Mouse (Mus musculus): ENCODE results near the gene H2afy. TPM values are rescaled to one million over a fixed set of nuclear protein-coding genes. Genes with fewer than 3 reads are reported as not detected.

H2afy gene
- polyA plus RNA-seq, 1 experiment from 2014 or later = 578 TPM

- Histone ChIP-seq H3K4me2 (replicated peaks; ENCODE audit: low read depth, low read length) (no peak overlapping the region), H3K9ac (ENCODE audit: low read depth, low read length) (no peak overlapping the region), H3K4me1 (replicated peaks; ENCODE audit: control insufficient read depth, insufficient read depth, low read length) (no peaks in the 10 kb centered on the region), H3K4me3 (ENCODE audit: low read depth, low read length) (no peak overlapping the region), H3K9me3 (ENCODE audit: control insufficient read depth, low read length) (no peaks in the 10 kb centered on the region), H3K36me3 (ENCODE audit: control insufficient read depth, insufficient read depth, low read length) (0 out of 2 replicates have a peak, but pooled peaks cover 2% of the 10 kb centered on the region), H3K27me3 (ENCODE audit: control insufficient read depth, insufficient read depth, low read length) (no peaks in the 10 kb centered on the region), H3K27ac (ENCODE audit: low read depth, low read length) (no peak overlapping the region)
- no peak for ATAC-seq (ENCODE audit: low FRiP score)
- no peak for DNase-seq (ENCODE audit: low spot score)
- 89% methylated on average over 6 of the region's 6 CpGs for WGBS
Measured at GRCm38 (mm10) chr13:56111601-56112000, 24.6 kb downstream of the H2afy start.

DNA sequence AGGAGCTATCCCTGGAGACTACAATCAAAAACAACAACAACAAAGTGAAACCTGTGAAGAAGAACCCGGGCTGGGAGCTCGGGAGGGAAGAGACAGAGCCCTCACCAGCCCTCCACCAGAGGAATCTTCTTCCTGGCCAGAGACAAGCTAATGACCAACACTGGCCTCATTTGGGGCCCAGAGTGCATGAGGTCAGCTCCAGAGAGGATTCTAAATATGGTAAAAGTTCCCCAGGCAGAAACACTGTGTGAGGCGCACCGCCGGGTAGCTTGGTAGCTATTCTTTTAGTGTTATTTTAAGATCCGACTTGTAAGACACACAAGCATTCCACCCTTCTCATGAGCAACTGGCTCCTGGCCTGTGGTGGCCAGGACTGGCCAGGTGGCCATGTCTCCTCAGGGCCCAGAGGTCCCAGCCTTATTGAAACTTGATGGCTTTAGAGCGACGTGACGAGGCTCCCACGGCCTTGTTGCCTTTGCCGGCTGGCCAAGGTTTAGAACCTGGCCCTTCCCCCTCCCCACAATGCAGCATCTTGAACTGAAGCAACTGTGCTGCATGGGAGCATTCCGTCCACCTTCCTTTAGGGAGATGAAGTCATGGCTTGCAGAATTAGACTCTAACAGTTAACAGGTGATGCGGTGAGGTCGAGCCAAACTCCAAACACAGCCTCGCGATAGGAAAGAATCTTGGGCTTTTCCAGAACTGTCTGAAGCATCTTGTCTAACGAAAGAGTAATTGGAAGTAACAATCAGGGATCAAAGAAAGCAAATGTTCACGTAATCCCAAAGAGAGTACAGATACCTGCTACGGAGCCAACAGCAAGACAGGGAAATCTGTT, 25.2 kb downstream of the H2afy start:
- Histone ChIP-seq H3K9me3 (ENCODE audit: control insufficient read depth, low read length) (no peaks in the 10 kb centered on the region), H3K27ac (ENCODE audit: low read depth, low read length) (no peak overlapping the region), H3K4me1 (replicated peaks; ENCODE audit: control insufficient read depth, insufficient read depth, low read length) (no peaks in the 10 kb centered on the region), H3K9ac (ENCODE audit: low read depth, low read length) (no peak overlapping the region), H3K4me3 (ENCODE audit: low read depth, low read length) (no peak overlapping the region), H3K36me3 (ENCODE audit: control insufficient read depth, insufficient read depth, low read length) (0 out of 2 replicates have a peak, but pooled peaks cover 2% of the 10 kb centered on the region), H3K27me3 (ENCODE audit: control insufficient read depth, insufficient read depth, low read length) (no peaks in the 10 kb centered on the region), H3K4me2 (replicated peaks; ENCODE audit: low read depth, low read length) (no peak overlapping the region)
- 84% methylated on average over 19 of the region's 19 CpGs for whole genome bisulfite sequencing
- ATAC-seq (ENCODE audit: low FRiP score) (no peak), DNase-seq (ENCODE audit: low spot score) (no peak)

DNA sequence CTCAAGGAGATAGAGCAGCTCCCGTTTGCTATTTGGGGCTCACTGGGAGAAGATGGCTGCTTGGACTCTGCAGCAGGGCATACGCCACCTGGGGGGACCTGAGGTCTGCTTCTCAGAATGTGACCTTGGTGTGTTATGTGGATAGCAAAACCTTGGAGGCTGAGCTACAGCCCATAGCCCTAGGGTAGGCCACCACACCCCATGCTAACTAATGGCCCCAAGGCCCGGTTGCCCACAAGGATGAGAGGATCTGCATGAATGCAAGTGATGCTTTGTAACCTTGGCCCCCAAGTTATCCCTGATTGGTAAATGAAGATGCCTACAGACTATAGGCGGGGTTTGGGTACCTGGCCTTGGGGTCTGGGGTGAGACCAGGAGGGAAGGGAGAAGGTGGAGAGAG, 26.5 kb downstream of the H2afy start:
- no peak overlapping the region for H3K27ac ChIP-seq (ENCODE audit: low read depth, low read length)
- no peaks in the 10 kb centered on the region for H3K27me3 ChIP-seq (ENCODE audit: control insufficient read depth, insufficient read depth, low read length)
- H3K4me2 ChIP-seq (replicated peaks; ENCODE audit: low read depth, low read length) = no peak overlapping the region
- 91% methylated on average over 4 of the region's 4 CpGs for WGBS
- H3K36me3 ChIP-seq (ENCODE audit: control insufficient read depth, insufficient read depth, low read length) = 0 out of 2 replicates have a peak, but pooled peaks cover 2% of the 10 kb centered on the region
- H3K4me1 ChIP-seq (replicated peaks; ENCODE audit: control insufficient read depth, insufficient read depth, low read length) = no peaks in the 10 kb centered on the region
- no peaks in the 10 kb centered on the region for H3K9me3 ChIP-seq (ENCODE audit: control insufficient read depth, low read length)
- H3K9ac ChIP-seq (ENCODE audit: low read depth, low read length) = no peak overlapping the region
- H3K4me3 ChIP-seq (ENCODE audit: low read depth, low read length) = no peak overlapping the region
- ATAC-seq (ENCODE audit: low FRiP score) (no peak), DNase-seq (ENCODE audit: low spot score) (no peak)

DNA sequence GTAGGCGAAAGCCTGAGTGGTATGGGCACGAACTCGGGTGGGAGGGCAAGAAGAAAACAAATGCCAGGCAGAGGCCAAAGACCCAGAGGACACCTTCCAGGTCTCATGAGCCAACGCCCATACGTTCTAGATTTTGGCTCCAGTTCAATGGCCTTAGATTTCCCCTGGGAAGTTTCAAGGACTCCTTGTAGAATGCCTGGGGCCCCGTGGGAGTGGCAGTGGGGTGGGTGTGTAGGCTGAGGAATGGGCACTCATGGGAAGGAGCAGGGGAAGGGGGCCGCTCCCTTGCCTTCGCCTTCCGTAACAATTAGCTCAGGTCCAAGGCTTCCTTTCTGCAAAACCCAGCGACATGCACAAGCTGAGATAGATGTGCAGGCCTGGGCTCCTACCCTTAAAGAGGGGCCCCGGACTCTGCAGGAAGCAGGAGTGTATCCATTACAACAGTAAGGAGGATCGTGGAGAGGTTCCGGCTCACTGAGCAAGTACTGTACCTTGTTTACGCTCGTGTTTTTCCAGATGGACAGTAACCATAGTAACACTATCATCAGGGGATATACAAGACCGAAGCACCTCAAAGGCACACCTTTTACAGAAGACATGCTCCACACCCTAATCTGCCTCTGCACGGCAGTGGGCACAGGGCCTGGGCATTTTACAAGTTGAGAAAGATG, 27.2 kb downstream of the H2afy start:
- ATAC-seq (ENCODE audit: low FRiP score) = no peak
- 75% methylated on average over 17 of the region's 17 CpGs for WGBS
- Histone ChIP-seq H3K4me2 (replicated peaks; ENCODE audit: low read depth, low read length) (no peak overlapping the region), H3K27me3 (ENCODE audit: control insufficient read depth, insufficient read depth, low read length) (no peaks in the 10 kb centered on the region), H3K4me3 (ENCODE audit: low read depth, low read length) (no peak overlapping the region), H3K4me1 (replicated peaks; ENCODE audit: control insufficient read depth, insufficient read depth, low read length) (no peaks in the 10 kb centered on the region), H3K36me3 (ENCODE audit: control insufficient read depth, insufficient read depth, low read length) (0 out of 2 replicates have a peak, but pooled peaks cover 2% of the 10 kb centered on the region), H3K9me3 (ENCODE audit: control insufficient read depth, low read length) (no peaks in the 10 kb centered on the region), H3K27ac (ENCODE audit: low read depth, low read length) (no peak overlapping the region), H3K9ac (ENCODE audit: low read depth, low read length) (no peak overlapping the region)
- DNase-seq (ENCODE audit: low spot score) = no peak

- no peaks in the 10 kb centered on the region for H3K36me3 ChIP-seq (ENCODE audit: control insufficient read depth, insufficient read depth, low read length)
- H3K27me3 ChIP-seq (ENCODE audit: control insufficient read depth, insufficient read depth, low read length) = no peaks in the 10 kb centered on the region
- WGBS = 85% methylated on average over 6 of the region's 6 CpGs
- DNase-seq (ENCODE audit: low spot score) = no peak
- H3K4me1 ChIP-seq (replicated peaks; ENCODE audit: control insufficient read depth, insufficient read depth, low read length) = no peaks in the 10 kb centered on the region
- H3K4me3 ChIP-seq (ENCODE audit: low read depth, low read length) = no peak overlapping the region
- no peaks in the 10 kb centered on the region for H3K9me3 ChIP-seq (ENCODE audit: control insufficient read depth, low read length)
- no peak for ATAC-seq (ENCODE audit: low FRiP score)
- H3K4me2 ChIP-seq (replicated peaks; ENCODE audit: low read depth, low read length) = no peak overlapping the region
- H3K27ac ChIP-seq (ENCODE audit: low read depth, low read length) = no peak overlapping the region
- H3K9ac ChIP-seq (ENCODE audit: low read depth, low read length) = no peak overlapping the region
Measured at GRCm38 (mm10) chr13:56104971-56105391, 31.2 kb downstream of the H2afy start.

GRCm38 (mm10) chr13:56103796-56104746, 32.1 kb downstream of the H2afy start:
- no peaks in the 10 kb centered on the region for H3K36me3 ChIP-seq (ENCODE audit: control insufficient read depth, insufficient read depth, low read length)
- no peak overlapping the region for H3K4me2 ChIP-seq (replicated peaks; ENCODE audit: low read depth, low read length)
- WGBS = 94% methylated on average over 26 of the region's 26 CpGs

DNA sequence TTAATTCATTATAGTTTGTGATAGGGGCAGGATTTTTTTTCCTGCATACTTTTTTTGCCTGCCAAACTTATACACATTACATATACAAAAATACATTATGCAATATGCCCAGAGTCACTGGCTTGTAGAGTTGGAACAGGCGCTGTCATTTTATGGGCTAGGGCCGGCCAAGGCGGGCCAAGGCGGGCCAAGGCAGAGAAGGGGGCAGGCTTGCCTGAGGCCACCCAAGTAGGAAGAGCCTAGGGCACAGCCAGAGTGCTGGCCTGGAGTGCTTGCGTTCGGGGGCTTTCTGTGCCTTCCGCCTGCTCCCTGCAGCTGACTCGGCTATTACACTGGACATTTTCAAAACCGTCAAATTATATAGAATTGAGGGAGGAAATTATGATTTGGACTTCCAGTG, 34.0 kb downstream of the H2afy start:
- Histone ChIP-seq H3K9me3 (ENCODE audit: control insufficient read depth, low read length) (no peaks in the 10 kb centered on the region), H3K9ac (ENCODE audit: low read depth, low read length) (no peak overlapping the region), H3K4me1 (replicated peaks; ENCODE audit: control insufficient read depth, insufficient read depth, low read length) (no peaks in the 10 kb centered on the region), H3K4me2 (replicated peaks; ENCODE audit: low read depth, low read length) (no peak overlapping the region), H3K36me3 (ENCODE audit: control insufficient read depth, insufficient read depth, low read length) (no peaks in the 10 kb centered on the region), H3K4me3 (ENCODE audit: low read depth, low read length) (no peak overlapping the region), H3K27ac (ENCODE audit: low read depth, low read length) (no peak overlapping the region), H3K27me3 (ENCODE audit: control insufficient read depth, insufficient read depth, low read length) (no peaks in the 10 kb centered on the region)
- ATAC-seq (ENCODE audit: low FRiP score) (no peak), DNase-seq (ENCODE audit: low spot score) (no peak)
- 91% methylated on average over 9 of the region's 9 CpGs for WGBS

More at GRCm38 (mm10) chr13:56103796-56104746, 32.1 kb downstream of the H2afy start:
- DNase-seq (ENCODE audit: low spot score) (no peak), ATAC-seq (ENCODE audit: low FRiP score) (no peak)
- H3K4me1 ChIP-seq (replicated peaks; ENCODE audit: control insufficient read depth, insufficient read depth, low read length) = no peaks in the 10 kb centered on the region
- no peaks in the 10 kb centered on the region for H3K27me3 ChIP-seq (ENCODE audit: control insufficient read depth, insufficient read depth, low read length)
- H3K9me3 ChIP-seq (ENCODE audit: control insufficient read depth, low read length) = no peaks in the 10 kb centered on the region
- no peak overlapping the region for H3K4me3 ChIP-seq (ENCODE audit: low read depth, low read length)
- H3K9ac ChIP-seq (ENCODE audit: low read depth, low read length) = no peak overlapping the region
- no peak overlapping the region for H3K27ac ChIP-seq (ENCODE audit: low read depth, low read length)

DNA sequence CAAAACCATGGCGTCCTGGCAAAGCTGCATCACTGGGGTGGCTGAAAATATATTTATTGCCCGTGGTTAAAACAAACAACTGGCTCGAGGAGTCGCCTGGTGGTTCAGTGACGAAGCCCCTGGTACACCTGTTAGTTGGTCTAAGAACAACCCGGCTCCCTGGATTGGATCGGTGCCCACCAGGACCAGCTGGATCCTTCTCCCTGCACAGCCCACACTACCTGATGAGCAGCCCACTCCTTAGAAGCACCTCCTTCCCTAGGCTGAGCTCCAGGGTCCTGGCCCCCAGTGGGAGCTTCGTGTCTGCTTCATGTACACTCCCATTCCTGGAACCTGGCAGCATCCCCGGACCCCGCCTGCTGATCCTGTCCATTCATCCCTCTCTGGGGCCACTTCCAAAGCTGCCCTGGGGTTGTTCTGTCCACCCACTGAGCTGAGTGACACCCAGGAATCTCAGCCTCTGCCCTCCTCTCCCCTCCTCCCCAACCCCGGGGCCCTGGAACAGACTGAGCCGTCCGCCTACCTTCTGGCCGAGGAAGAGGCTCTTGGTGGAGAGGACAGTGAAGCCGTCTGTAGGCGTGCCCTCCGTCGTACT, 40.5 kb downstream of the H2afy start:
- DNase-seq (ENCODE audit: low spot score) (no peak), ATAC-seq (ENCODE audit: low FRiP score) (no peak)
- 90% methylated on average over 18 of the region's 18 CpGs for WGBS
- Histone ChIP-seq H3K4me1 (replicated peaks; ENCODE audit: control insufficient read depth, insufficient read depth, low read length) (no peaks in the 10 kb centered on the region), H3K27me3 (ENCODE audit: control insufficient read depth, insufficient read depth, low read length) (no peaks in the 10 kb centered on the region), H3K4me3 (ENCODE audit: low read depth, low read length) (no peak overlapping the region), H3K27ac (ENCODE audit: low read depth, low read length) (no peak overlapping the region), H3K9ac (ENCODE audit: low read depth, low read length) (no peak overlapping the region), H3K36me3 (ENCODE audit: control insufficient read depth, insufficient read depth, low read length) (0 out of 2 replicates have a peak, but pooled peaks cover 4% of the 10 kb centered on the region), H3K9me3 (ENCODE audit: control insufficient read depth, low read length) (no peaks in the 10 kb centered on the region), H3K4me2 (replicated peaks; ENCODE audit: low read depth, low read length) (no peak overlapping the region)
